Mouse (Mus musculus): ENCODE data around the gene Fmo6. TPM values are rescaled to one million over a fixed set of nuclear protein-coding genes. Genes with fewer than 3 reads are reported as not detected.

Fmo6 gene
- polyA plus RNA-seq, 1 experiment from 2014 or later, result 0.11 TPM

DNA sequence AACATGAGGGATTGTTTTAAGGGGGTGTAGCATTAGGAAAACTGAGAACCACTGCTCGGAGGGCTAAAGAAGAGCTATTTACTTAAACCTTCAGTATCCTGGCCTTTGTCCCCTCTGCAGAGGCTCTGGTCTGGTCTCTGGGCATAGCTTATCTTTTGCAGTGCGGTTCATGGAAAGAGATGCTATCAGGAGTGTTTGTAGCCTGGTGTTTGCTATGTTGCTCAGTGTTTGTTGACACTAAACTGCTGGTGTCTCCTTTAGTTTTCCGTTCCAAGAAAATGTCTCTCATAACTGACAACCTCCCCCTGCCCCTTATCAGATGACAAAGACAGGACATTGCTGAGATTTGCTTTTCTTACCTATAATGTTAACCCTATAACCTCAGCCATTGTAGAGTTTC lies 62.2 kb downstream of the Fmo6 start:
- Histone ChIP-seq H3K36me3 (no peaks in the 10 kb centered on the region), H3K9me3 (no peaks in the 10 kb centered on the region), H3K4me3 (replicated peaks) (no peak overlapping the region), H3K4me2 (no peak overlapping the region), H3K4me1 (replicated peaks) (peaks cover 27% of the 10 kb centered on the region), H3K27ac (0 out of 2 replicates have a peak overlapping the region, but pooled peaks have one; percentile 41), H3K27me3 (no peaks in the 10 kb centered on the region), H3K9ac (replicated peaks) (no peak overlapping the region)
- ATAC-seq (ENCODE audit: insufficient number of reproducible peaks, insufficient read depth, low FRiP score, low TSS enrichment, low read depth), result no peak
- 72% methylated on average over 3 of the region's 3 CpGs for WGBS

GRCm38 (mm10) chr1:162871701-162872311 lies 65.5 kb downstream of the Fmo6 start:
- no peaks in the 10 kb centered on the region for H3K36me3 ChIP-seq
- no peak overlapping the region for H3K4me3 ChIP-seq (replicated peaks)
- no peak overlapping the region for H3K9ac ChIP-seq (replicated peaks)
- 18% methylated on average over 9 of the region's 9 CpGs for WGBS
- no peaks in the 10 kb centered on the region for H3K27me3 ChIP-seq
- ATAC-seq (ENCODE audit: insufficient number of reproducible peaks, insufficient read depth, low FRiP score, low TSS enrichment, low read depth), result peak; percentile 80
- peaks cover 31% of the 10 kb centered on the region for H3K4me1 ChIP-seq (replicated peaks)
- H3K4me2 ChIP-seq, result peak overlapping the region; percentile 38
- H3K9me3 ChIP-seq, result 0 out of 2 replicates have a peak, but pooled peaks cover 8% of the 10 kb centered on the region
- peak overlapping the region; percentile 90 for H3K27ac ChIP-seq

- Histone ChIP-seq H3K4me3 (replicated peaks) (no peak overlapping the region), H3K4me1 (replicated peaks) (peaks cover 38% of the 10 kb centered on the region), H3K27ac (peak overlapping the region; percentile 90; the same call in 1 of the 2 replicates), H3K9ac (replicated peaks) (no peak overlapping the region), H3K36me3 (no peaks in the 10 kb centered on the region), H3K27me3 (no peaks in the 10 kb centered on the region), H3K4me2 (no peak overlapping the region; the same call in 1 of the 2 replicates), H3K9me3 (0 out of 2 replicates have a peak, but pooled peaks cover 8% of the 10 kb centered on the region)
- ATAC-seq (ENCODE audit: insufficient number of reproducible peaks, insufficient read depth, low FRiP score, low TSS enrichment, low read depth), result no peak
- WGBS, result 72% methylated on average over 7 of the region's 7 CpGs
Observed at GRCm38 (mm10) chr1:162870978-162871377, 66.3 kb downstream of the Fmo6 start.

DNA sequence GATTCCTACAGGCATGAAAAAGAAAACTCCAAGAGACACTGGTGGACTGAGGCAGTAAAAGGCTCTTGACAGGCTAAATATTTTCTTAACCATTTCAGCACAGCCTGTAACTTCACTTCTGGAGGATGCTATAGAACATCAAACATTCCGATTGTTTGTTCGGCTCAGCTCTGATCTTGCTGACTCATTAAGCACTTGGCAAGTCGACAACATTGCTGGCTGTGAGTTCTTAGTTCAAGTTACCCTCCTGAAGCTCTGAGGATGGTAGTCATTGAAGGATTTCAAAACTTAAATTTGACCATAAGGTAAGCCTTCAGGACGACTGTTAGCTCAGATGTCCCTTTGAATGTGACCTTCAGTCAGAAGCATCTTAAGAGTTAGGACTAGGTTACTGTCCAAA lies 69.9 kb downstream of the Fmo6 start:
- peaks cover 40% of the 10 kb centered on the region for H3K4me1 ChIP-seq (replicated peaks)
- 0 out of 2 replicates have a peak, but pooled peaks cover 8% of the 10 kb centered on the region for H3K9me3 ChIP-seq
- H3K4me3 ChIP-seq (replicated peaks), result no peak overlapping the region
- no peak overlapping the region for H3K9ac ChIP-seq (replicated peaks)
- H3K27ac ChIP-seq, result no peak overlapping the region
- 84% methylated on average over 4 of the region's 4 CpGs for WGBS
- no peak for ATAC-seq (ENCODE audit: insufficient number of reproducible peaks, insufficient read depth, low FRiP score, low TSS enrichment, low read depth)
- no peaks in the 10 kb centered on the region for H3K36me3 ChIP-seq
- H3K27me3 ChIP-seq, result no peaks in the 10 kb centered on the region
- no peak overlapping the region for H3K4me2 ChIP-seq

Other genes starting within 250 kb of the Fmo6 start
- 164 and 171 TPM in 2 replicates for gene Prrc2c, start 197.0 kb downstream of the Fmo6 start, polyA plus RNA-seq (2016; fragmentation: Nextera tagmentation; extraction: Ambion mirVana)
- 0.20 and 0.41 TPM in 2 replicates for gene Fmo4, start 123.5 kb downstream of the Fmo6 start, polyA plus RNA-seq (2016; fragmentation: Nextera tagmentation; extraction: Ambion mirVana)
- 3.2 and 4.7 TPM in 2 replicates for gene Fmo1, start 70.9 kb downstream of the Fmo6 start, polyA plus RNA-seq (2016; fragmentation: Nextera tagmentation; extraction: Ambion mirVana)
- 0.05 TPM in 1 of 2 replicates, not detected in the other for gene Fmo2, start 38.8 kb downstream of the Fmo6 start, polyA plus RNA-seq (2016; fragmentation: Nextera tagmentation; extraction: Ambion mirVana)
- not detected in 2 replicates for gene Fmo3, start 47.0 kb upstream of the Fmo6 start, polyA plus RNA-seq (2016; fragmentation: Nextera tagmentation; extraction: Ambion mirVana)
- gene Mroh9, start 148.2 kb upstream of the Fmo6 start, polyA plus RNA-seq (2016; fragmentation: Nextera tagmentation; extraction: Ambion mirVana), result not detected in 2 replicates